26 mouse cellular contexts compared by ENCODE assay signal in the genomic region with DNA sequence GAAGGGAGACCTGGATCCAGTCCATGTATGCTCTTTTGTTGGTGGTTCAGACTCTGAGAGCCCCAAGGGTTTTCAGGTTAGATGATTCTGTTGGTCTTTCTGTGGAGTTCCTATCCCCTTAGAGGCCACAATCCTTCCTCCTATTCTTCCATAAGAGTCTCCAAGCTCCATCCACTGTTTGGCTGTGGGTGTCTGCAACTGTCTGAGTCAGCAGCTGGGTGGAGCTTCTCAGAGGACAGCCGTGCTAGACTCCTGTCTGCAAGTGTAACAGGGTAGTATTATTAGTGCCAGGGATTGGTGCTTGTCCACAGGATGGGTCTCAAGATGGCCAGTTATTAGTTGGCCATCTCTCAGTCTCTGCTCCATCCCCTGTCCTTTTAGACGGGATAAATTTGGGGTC. TPM values are rescaled to one million over a fixed set of nuclear protein-coding genes. Genes with fewer than 3 reads are reported as not detected.
"Had no signal": no experiment of that assay in that cellular context is flagged by ENCODE, and none has a peak within 500 bp of the region (broad histone marks: within the 10 kb centered on the region; RNA-seq: fewer than 3 reads in every experiment).

No protein-coding gene starts in this region.

- H3K9me3 ChIP-seq: embryonic facial prominence, embryonic 10.5 days; embryonic facial prominence, embryonic 12.5 days; embryonic facial prominence, embryonic 13.5 days; embryonic facial prominence, embryonic 15.5 days; forebrain, embryonic 10.5 days; forebrain, embryonic 12.5 days; forebrain, embryonic 13.5 days; forebrain, embryonic 15.5 days had no signal

- ATAC-seq: forebrain, embryonic 13.5 days; forebrain, embryonic 14.5 days; forebrain, embryonic 15.5 days; forebrain, embryonic 16.5 days; forebrain, postnatal 0 days had no signal

- H3K27ac ChIP-seq: embryonic facial prominence, embryonic 10.5 days; embryonic facial prominence, embryonic 12.5 days; embryonic facial prominence, embryonic 13.5 days; embryonic facial prominence, embryonic 15.5 days; forebrain, embryonic 10.5 days; forebrain, embryonic 12.5 days; forebrain, embryonic 13.5 days; forebrain, embryonic 15.5 days; gastrocnemius, adult 2 months; heart, adult 2 months had no signal

- H3K4me2 ChIP-seq: embryonic facial prominence, embryonic 12.5 days; embryonic facial prominence, embryonic 13.5 days; embryonic facial prominence, embryonic 15.5 days; forebrain, embryonic 12.5 days; forebrain, embryonic 13.5 days; forebrain, embryonic 15.5 days had no signal

- H3K9ac ChIP-seq: embryonic facial prominence, embryonic 12.5 days; embryonic facial prominence, embryonic 13.5 days; embryonic facial prominence, embryonic 15.5 days; forebrain, embryonic 12.5 days; forebrain, embryonic 13.5 days; forebrain, embryonic 15.5 days; forebrain, postnatal 0 days had no signal

- DNase-seq: cerebellum, adult 9-10 months; cerebellum, adult 9-11 months; cerebellum, postnatal 10 days; cerebellum, postnatal 14 days; cerebellum, postnatal 25 days; cerebellum, postnatal 36 days; embryo, embryonic 11 days; forebrain, postnatal 0 days; gastrocnemius, adult 2 months; gastrocnemius, postnatal 10 days; gastrocnemius, postnatal 14 days; gastrocnemius, postnatal 25 days; gastrocnemius, postnatal 36 days; heart, adult 18-20 months; heart, adult 2 months had no signal

- H3K4me3 ChIP-seq: embryonic facial prominence, embryonic 10.5 days; embryonic facial prominence, embryonic 12.5 days; embryonic facial prominence, embryonic 13.5 days; embryonic facial prominence, embryonic 15.5 days; erythroblast, embryonic 14.5 days; forebrain, embryonic 10.5 days; forebrain, embryonic 12.5 days; forebrain, embryonic 13.5 days; forebrain, embryonic 15.5 days; gastrocnemius, adult 2 months; heart, adult 2 months had no signal

- H3K36me3 ChIP-seq: embryonic facial prominence, embryonic 10.5 days; embryonic facial prominence, embryonic 12.5 days; embryonic facial prominence, embryonic 13.5 days; embryonic facial prominence, embryonic 15.5 days; forebrain, embryonic 10.5 days; forebrain, embryonic 12.5 days; forebrain, embryonic 15.5 days had no signal

RNA-seq across cellular contexts. Expression of a gene that starts 3.4 kb away (rescaled TPM):
- polyA plus RNA-seq: erythroblast, embryonic 14.5 days had no signal

RNA-seq across cellular contexts. Expression of a gene that starts 9.3 kb away (rescaled TPM):
- polyA plus RNA-seq: erythroblast, embryonic 14.5 days had no signal
